Mouse (Mus musculus): ENCODE measurements around the gene Atp2b2. TPM values are rescaled to one million over a fixed set of nuclear protein-coding genes. Genes with fewer than 3 reads are reported as not detected.

Gene Atp2b2
- 1 to 10 TPM; 1.1 TPM for total RNA-seq (2021)

DNA sequence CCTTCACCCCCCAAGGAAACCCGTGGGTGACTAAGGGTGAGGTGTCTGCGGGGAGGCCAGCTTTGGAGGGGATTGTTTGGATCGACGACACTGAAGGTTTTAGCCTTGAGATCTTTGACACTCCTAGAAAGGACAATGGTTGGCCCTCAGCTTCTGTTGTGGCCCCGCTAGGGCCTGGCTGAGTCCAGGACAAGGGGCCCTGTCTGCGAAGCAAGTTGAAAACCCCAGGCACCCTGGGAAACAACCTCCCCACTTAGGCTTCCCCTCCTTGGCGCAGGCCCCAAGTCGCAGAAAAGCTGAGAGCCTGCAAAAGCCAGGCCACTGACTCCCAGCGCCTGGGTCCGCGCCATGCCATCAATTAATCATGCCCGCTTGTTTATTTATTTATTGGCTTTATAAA is at the start of gene Atp2b2:
Atp2b2 (minus strand) TSS at position 282 of the 400 bp plus-strand sequence.
- intact Hi-C loops (cut with DNase I), result no loop called here

DNA sequence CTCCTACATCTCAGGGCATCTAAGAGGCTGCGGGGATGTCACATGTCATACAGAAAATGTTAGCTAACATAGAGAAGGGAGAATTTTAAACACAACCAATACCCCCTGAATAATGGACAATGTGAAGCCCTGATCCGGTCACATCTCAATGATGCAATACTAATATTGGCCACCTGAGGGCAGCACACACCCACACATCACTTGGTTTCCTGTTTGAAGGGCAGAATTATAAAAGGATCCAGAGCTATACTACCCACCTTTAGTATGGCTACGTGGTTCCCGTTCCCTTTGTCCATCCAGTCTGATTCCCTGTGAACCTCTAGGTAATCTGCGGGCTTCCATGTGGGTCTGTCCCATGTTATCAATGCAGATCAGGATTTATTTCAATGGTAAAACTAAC is 47.2 kb upstream of the Atp2b2 start:
- no peak for DNase-seq (ENCODE audit: low spot score)
- intact Hi-C loops (cut with DNase I), result loop anchor here (1.0 to 5.0 kb wide), 4 partner anchors 109 to 608 kb away; no protein-coding TSS in a partner anchor

More for the DNA sequence above, at the start of gene Atp2b2:
- no peak for DNase-seq (ENCODE audit: low spot score)

DNA sequence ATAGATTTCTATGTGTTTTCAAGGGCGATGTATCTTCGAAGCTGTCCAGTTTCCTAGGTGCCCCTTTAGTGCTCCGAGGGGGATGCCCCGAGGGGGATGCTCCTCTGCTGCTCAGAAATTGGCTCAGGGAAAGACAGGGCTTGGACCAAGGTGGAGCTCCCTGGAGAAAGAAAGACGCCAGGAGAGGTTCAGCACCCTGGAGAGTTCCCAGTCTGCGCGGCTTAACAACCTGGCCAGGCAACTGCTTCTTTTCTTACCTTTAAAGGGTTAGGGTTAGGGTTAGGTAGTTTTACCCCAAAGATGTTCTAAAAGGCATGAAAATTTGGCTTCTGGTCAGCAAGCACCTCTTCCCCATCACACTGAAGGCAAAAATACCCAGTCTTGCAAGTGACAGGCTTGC is 44.7 kb upstream of the Atp2b2 start:
- intact Hi-C loops (cut with DNase I), result loop anchor here (5.0 kb wide), 1 partner anchor 610 kb away; no protein-coding TSS in a partner anchor
- DNase-seq (ENCODE audit: low spot score), result no peak

DNA sequence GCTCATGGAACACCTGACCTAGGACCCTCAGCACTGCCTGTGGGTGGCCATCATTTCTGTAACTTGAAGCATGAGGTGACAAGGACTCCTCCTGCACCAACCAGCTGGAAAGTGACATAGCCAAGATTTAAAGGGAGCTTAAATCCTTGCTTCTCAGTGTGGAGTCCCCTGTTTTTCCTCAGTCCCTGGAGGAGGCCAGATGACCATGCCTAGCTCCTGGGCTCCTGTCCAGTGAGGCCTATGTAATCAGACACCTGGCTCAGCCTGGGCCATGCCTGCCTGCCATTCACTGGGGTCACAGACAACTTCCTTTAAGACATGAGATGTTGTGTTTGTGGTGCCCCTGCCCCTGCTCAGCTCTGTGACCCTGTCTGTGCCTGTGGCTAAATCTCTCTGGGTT is 36.1 kb upstream of the Atp2b2 start:
- no peak for DNase-seq (ENCODE audit: low spot score)
- intact Hi-C loops (cut with DNase I), result no loop called here

DNA sequence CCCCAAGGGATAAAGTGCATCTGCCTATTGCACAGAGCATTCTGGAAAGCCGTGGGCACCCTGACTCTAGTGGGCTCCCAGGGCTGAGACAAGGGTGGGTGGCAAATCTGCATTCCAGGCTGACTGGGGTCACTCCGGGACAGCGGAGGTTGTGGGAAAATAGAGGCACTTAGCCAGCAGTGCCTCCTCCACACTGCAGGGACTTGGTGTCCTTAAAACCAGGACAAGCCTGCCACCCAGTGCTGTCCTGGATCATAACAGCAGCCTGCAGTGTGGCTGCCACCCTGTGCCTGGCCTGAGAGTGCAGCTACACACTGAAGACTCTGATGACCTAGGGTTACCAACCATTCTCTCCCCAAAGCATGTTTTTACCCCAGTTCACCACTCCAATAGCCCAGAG is 34.1 kb upstream of the Atp2b2 start:
- no peak for DNase-seq (ENCODE audit: low spot score)
- intact Hi-C loops (cut with DNase I), result loop anchor here (1.0 kb wide), 1 partner anchor 315 kb away; no protein-coding TSS in a partner anchor

DNA sequence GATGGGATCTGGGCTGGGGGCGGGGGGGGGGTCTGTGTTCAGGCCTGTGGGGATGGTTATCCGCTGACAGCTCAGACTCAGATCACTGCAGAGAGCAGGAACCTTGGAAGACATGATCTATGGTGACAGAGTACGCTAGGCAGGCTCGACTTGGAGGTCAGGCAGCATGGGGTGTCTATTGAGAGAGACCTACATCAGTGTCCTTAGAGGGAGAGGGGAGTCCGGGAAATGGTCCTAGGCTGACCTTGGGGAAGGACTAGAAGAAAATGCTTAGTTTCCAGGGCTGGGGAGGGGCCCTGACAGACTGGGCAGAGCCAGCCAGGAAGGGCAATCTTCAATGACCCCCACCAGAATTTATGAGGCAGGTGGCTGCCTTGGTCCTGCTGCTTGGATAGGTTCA is 33.6 kb upstream of the Atp2b2 start:
- intact Hi-C loops (cut with DNase I), result loop anchor here (1.0 kb wide), 1 partner anchor 315 kb away; no protein-coding TSS in a partner anchor

DNA sequence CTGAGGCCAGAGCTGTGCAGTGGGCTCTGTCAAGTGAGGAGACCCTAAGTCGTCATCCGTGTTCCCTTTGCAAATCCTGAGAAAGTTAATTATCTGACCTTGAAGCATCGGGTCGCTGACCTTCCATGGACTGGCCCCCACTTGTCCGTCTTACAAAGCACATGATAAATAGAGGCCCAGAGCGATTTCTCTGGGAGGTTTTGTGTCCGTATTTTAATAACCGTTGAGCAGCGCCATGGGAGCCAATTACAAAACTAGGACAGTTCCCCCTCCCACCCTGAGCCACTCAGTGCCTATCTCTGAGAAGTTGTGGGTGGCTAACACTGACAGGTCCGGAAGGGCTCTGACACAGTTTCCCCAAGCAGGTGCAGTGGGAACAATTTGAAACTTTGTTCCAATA is 32.5 kb upstream of the Atp2b2 start:
- no peak for DNase-seq (ENCODE audit: low spot score)
- intact Hi-C loops (cut with DNase I), result loop anchor here (5.0 kb wide), 1 partner anchor 438 kb away; the partner anchor contains the start of gene Irak2

More for the DNA sequence above, 33.6 kb upstream of the Atp2b2 start:
- DNase-seq (ENCODE audit: low spot score), result no peak

DNA sequence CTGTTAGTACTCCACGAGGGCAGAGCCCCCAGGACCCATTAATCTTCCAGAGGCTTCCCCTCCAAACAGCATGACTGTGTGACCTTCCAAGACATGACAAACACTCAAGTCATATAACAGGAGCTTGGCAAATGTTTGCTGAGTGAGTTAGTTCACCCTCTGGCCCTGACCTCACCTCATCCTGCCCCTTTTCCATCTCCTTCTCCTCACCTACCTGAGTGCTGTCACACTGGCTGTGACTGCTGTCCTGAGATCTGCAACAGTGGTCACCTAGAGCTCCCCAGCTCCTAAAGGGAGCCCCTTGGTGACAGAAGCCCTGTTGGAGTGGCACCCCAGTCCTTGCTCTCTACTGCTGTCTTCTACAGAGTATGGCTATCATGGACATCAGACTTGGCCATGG is 31.8 kb upstream of the Atp2b2 start:
- no peak for DNase-seq (ENCODE audit: low spot score)
- intact Hi-C loops (cut with DNase I), result loop anchor here (5.0 kb wide), 1 partner anchor 437 kb away; the partner anchor contains the start of gene Irak2

DNA sequence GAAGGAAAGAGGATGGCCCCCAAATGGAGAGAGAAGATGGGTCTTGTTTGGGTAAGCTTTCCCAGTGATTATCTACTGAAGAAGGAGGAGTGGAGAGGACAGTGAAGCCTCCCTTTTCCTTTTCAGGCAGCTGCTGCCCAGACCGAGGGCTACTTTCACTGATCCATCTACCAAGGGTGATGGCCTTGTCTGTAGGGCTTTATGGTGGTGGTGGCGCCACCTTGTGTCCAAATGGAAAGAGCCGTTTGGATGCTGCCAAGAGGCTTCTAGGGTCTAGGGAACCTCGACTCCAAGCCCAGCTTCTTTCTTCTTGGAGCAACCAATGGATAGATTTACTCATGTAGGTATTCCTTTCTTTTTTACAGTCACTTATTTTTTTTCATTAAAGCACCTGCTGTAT is 29.2 kb upstream of the Atp2b2 start:
- no peak for DNase-seq (ENCODE audit: low spot score)
- intact Hi-C loops (cut with DNase I), result loop anchor here (1.0 to 5.0 kb wide), 2 partner anchors 310 to 434 kb away; partner anchors contain the start of gene Irak2

DNA sequence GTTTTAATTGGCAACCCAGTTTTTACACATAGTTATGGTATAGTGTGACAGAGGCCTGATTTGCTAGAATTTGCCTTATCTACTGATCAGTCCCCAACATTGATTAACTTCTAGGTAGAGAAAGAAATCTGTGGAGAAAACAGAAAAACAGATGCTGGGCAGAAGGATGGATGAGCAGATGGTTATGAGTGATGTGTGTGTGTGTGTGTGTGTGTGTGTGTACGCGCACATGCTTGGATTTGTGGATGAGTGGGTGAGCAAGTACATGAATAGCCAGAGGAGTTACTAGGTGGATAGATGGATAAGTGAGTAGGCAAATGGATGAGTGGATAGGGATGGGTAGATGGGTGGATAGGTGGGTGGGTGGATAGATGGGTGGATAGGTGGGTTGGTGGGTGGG is 20.7 kb upstream of the Atp2b2 start:
- intact Hi-C loops (cut with DNase I), result no loop called here

DNA sequence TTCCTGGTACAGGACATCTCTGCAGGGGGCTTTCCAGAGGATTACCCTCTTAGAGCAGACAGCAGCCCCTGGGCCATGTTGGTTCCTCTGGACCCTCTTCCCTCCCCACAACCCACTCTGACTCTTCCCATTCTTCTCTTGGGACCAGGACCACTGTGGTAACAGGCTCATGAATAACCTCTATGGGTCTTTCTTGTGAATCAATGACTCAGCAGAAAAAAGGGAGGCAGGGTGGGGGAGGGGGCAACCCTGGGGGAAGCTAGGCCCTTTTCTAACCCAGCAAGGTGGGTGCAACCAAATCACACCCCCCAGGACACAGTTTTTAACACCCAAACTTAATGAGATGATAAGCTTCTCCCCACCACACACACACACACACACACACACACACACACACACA is 20.3 kb upstream of the Atp2b2 start:
- DNase-seq (ENCODE audit: low spot score), result no peak
- intact Hi-C loops (cut with DNase I), result no loop called here

More for the DNA sequence above, 20.7 kb upstream of the Atp2b2 start:
- DNase-seq (ENCODE audit: low spot score), result no peak

DNA sequence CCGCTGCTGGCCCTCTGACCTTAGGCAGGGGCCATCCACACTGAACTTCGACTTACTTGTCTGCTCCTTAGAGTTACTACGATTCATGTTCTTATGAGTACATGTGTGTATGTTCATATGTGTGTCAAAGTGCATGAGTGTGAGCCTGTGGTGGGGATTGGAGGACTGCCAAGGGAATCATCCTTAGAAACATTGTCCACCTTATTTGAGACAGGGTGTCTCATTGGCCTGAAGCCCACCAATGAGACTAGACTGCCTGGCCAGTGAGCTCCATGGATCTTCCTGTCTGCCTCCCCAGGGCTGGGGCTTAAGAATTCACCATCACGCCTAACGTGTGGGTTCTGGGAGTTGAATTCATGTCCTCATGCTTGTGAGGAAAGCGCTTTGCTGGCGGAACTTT is 16.8 kb upstream of the Atp2b2 start:
- no peak for DNase-seq (ENCODE audit: low spot score)
- intact Hi-C loops (cut with DNase I), result no loop called here

DNA sequence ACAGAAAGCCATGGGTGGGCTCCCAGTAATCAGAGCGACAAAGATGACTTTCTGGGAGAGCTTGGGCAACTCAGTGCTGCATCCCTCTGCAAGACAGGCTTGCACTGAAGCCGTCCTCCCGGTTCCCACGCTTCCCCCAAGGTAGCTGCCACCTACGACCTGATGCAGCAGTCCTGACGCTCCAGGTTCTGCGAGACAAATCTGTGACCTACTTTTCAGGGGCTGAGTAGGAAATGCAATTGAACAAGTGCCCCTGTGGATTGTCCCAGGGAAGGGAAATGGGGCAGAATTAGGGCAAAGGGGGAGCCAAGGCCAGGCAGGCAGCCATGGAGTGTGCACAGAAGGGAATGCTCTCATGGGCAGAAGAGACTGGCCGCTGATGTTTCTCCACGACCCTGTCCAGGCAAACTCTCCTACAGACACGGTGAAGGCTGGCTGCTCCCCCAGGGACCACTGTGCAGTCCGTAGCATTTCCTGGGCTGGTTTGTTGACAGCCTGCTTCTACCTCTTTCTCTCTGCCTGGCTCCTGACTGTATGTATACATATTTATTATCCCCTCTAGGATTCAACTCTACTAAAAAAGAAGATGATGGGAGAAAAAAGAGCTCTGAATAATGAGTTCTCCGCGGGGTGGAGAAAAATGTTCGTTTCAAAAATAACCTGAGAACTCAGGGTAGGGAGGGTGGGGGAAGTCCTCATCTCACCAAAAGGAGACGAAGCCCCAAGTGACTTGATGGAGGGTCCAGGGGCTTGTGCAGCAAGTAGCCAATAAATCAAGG is 15.8 kb upstream of the Atp2b2 start:
- intact Hi-C loops (cut with DNase I), result no loop called here
- DNase-seq (ENCODE audit: low spot score), result no peak

DNA sequence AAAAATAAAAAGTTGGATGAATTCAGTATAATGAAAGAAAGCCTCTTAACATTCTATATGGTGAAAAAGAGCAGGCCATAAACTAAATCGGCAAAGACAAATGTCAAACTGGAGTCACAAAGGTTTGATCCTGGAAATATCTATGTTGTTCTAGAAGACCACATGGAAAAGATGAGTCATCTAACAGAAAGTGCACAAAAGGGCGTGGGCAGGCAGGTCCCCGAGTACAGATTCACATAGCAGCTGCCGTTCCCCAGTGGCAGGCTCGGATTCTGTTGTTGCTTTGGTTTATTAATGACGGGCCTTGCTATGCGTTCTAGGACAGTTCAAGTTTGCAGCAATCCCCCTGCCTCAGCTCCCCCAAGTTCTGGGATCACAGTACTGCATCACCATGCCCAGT is 12.9 kb upstream of the Atp2b2 start:
- intact Hi-C loops (cut with DNase I), result no loop called here
- DNase-seq (ENCODE audit: low spot score), result no peak

DNA sequence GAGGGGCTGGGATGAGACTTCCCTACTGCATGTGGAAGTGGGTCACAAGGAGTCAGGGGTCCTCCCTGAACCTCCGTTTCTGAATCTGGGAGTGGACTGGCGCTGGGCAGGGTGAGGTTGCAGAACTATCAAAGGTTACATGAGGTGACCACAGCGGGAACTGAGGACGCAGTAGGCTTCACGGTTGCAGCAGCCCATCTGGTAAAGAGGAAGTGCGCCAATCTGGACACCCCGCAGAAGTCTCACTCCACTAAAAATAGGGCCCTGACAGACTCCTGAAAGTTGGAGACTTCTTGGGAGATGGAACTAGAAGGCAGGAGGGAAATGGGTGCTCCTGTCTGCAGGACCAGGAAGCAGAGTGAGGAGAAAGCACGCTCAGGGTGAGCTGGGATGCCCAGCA is 2.5 kb upstream of the Atp2b2 start:
- intact Hi-C loops (cut with DNase I), result no loop called here
- no peak for DNase-seq (ENCODE audit: low spot score)

DNA sequence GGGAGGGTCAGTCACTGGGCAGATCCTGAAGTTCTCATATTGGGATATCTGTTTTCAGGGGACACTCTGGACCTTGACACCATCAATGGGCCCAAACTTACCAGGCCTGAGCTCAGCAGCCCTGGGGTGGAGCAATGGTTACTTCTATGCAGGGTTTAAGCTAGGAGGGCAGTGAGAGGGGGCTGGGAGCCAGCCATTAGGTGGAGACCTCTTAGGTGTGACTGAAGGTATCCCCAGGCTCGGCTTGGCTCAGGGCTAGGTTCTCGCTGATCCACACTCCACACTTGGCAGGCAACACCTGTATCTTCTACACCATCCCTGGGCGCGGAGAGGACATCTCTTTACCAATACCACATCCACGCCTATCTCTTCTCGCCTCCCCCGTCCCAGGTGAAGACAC is 423 bp upstream of the Atp2b2 start:
- intact Hi-C loops (cut with DNase I), result no loop called here
- DNase-seq (ENCODE audit: low spot score), result no peak

DNA sequence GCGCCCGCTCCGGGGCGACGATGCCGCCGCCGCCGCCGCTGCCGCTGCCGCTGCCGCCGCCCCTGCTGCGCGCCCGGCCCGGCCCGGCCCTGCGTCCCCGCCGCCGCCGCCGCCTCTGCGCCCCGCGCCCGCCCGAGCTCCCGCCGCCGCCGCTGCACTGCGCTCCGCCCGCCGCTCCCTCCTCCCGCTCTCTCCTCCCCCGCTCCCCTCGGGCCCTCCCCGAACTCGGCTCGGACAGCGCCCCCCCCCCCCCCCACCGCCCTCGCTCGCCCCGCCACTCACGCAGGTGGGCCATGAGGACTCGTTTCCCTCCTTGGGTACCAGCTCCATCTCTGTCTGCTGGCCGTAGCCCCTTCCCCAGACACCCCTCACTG is 515 bp downstream of the Atp2b2 start:
- intact Hi-C loops (cut with DNase I), result no loop called here
- no peak for DNase-seq (ENCODE audit: low spot score)

DNA sequence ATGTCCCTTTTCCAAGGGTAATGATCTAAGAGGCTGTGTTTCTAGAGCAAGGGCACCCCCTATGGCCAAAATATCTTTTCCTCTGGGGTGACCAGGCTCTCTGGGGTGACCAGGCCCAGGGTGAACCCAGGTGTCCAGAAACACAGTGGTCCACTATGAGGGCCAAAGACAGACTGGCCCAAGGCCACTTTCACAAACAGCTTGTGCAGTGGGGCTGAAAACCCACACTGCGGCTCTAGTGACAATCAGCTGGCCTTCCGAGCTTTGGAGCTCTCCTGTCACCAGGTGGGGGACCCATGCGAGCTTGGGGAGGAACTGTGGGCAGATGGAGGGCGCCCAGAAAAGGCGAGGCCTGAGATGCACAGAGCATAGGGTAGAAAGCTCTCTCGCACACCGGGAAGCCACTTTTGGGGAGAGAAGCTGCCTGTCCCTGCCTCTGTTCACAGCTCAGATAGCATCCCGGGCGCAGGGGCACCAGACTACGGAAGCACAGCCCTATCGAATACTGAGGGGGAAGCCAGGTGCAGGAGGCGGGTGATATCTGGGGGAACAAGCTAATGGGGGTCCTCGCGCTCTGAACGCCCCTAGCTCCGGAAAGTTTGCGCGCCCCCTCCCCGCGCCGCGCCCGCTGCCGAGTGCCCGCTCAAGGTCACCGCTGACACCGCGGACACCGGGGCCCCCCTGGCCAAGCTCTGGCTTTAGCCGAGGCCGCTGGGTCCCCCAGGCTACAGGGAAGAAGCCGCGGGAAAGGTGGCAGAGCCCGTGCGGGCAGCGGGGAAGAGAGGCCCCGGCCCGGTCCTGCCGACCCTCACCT is 1.1 kb downstream of the Atp2b2 start:
- intact Hi-C loops (cut with DNase I), result no loop called here
- no peak for DNase-seq (ENCODE audit: low spot score)

DNA sequence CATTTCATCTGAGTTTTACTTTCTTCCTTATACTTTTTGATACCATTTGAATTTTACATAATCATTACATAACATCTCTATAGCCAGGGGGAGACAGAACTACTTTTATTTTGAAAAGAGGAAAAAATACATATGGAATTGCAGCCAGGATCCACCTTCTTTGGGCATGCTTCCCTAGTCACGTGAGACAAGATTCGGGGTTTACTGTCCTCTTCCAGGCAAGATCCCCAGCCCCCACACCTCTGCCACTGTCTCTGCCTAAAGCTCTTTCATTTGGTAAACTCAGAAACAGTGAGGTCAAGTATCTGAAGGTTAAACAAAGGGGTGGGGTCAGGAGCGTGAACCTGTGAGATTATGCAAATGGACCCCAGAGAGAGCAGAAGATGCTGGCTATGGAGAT is 6.7 kb downstream of the Atp2b2 start:
- intact Hi-C loops (cut with DNase I), result no loop called here
- DNase-seq (ENCODE audit: low spot score), result no peak

DNA sequence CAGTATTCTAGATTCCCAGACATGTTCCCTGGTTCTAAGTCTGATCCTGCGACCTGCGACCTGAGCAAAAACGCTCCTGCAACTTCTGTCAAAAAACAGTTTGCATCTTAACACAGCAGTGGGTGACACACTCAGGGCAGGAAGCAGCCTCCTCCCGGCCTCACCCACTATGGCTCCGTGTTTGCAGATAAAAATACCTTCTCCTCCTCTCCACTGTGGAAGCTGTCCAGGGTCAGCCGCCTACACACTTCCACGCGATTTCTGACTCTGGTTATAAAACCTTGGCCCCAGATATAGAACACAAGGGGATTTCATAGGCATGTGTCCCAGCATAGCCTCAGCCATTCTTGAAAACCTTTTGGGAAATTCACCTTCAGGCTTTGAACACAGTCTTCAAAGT is 9.6 kb downstream of the Atp2b2 start:
- intact Hi-C loops (cut with DNase I), result no loop called here
- no peak for DNase-seq (ENCODE audit: low spot score)

DNA sequence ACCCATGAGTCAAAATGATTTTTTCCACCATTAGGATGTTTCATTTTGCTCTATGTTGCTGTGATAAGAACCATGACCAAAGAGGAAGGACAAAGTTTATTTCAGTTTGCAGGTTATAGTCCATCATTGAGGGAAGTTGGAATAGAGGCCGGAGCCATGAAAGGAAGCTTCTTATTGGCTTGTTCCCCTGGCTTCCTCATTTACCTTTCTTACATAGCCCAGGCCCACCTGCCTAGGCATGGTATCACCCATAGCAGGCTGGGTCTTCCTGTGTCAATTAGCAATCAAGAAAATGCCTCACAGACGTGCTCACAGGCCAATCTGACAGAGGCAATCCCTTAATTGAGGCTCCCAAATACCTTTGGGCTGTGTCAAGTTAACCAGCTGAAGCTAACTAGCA is 18.6 kb downstream of the Atp2b2 start:
- DNase-seq (ENCODE audit: low spot score), result no peak
- intact Hi-C loops (cut with DNase I), result no loop called here

All from heart, postnatal 25 days (tissue).